Mouse (Mus musculus) hindbrain, postnatal 0 days (tissue): ENCODE measurements at regions not wholly inside any gene's neighbourhood (a gene's known extent, or its start where the extent isn't known, plus 50 kb on each side); places are given as distances from the start of the nearest gene placed in this dataset.

Experiments
- ATAC-seq: fragments of 200-750 bp; cut with Nextera tagmentation; 2 replicates; pipeline ENCODE4 v1.8.0; 2017; ENCODE audit warnings: mild to moderate bottlenecking, moderate TSS enrichment, moderate library complexity
- DNase-seq: peaks from one replicate; pipeline ENCODE4 v3.0.0-alpha.2; 2015; ENCODE audit warnings: low spot score
- H3K27ac ChIP-seq: fragments of 300-500 bp; sonication (generic); 2 replicates; pipeline ENCODE4 v1.5.1; 2014; ENCODE audit warnings: mild to moderate bottlenecking
- H3K27me3 ChIP-seq: fragments of 300-500 bp; sonication (generic); 2 replicates; pipeline ENCODE4 v1.6.1; 2014; ENCODE audit warnings: low read length, mixed read lengths; ENCODE audit not compliant: insufficient read depth
- H3K36me3 ChIP-seq: fragments of 300-500 bp; sonication (generic); 2 replicates; pipeline ENCODE4 v1.6.1; 2014; ENCODE audit warnings: low read length, mixed read lengths; ENCODE audit not compliant: insufficient read depth
- H3K4me1 ChIP-seq: fragments of 300-500 bp; sonication (generic); 2 replicates; pipeline ENCODE4 v1.6.1; 2014; ENCODE audit warnings: antibody characterized with exemption, low read length, mixed read lengths; ENCODE audit not compliant: insufficient read depth
- H3K4me2 ChIP-seq: fragments of 300-500 bp; sonication (generic); 2 replicates; pipeline ENCODE4 v1.6.1; 2014; ENCODE audit warnings: low read depth, mild to moderate bottlenecking, low read length, moderate library complexity, mixed read lengths
- H3K4me3 ChIP-seq: fragments of 300-500 bp; sonication (generic); 2 replicates; pipeline ENCODE4 v1.5.1; 2014; ENCODE audit warnings: low read length
- H3K9ac ChIP-seq: fragments of 300-500 bp; sonication (generic); replicated peaks from 2 replicates; pipeline ENCODE4 v1.6.1; 2014; ENCODE audit warnings: mild to moderate bottlenecking, low read length, moderate library complexity, mixed read lengths
- H3K9me3 ChIP-seq: fragments of 300-500 bp; sonication (generic); 2 replicates; pipeline ENCODE4 v1.6.1; 2016; ENCODE audit warnings: low read length, mixed read lengths
- CTCF ChIP-seq: IDR thresholded peaks from 2 replicates; pipeline ENCODE4 v1.5.1; 2016; ENCODE audit warnings: antibody characterized with exemption, control low read depth, low read depth
- WGBS: fragments of 180-500 bp; shearing (Covaris S2); extraction: QIAGEN DNeasy Blood & Tissue Kit; methylation state at CpG from one replicate; pipeline ENCODE4 v1.1.7; 2014; 5-methylcytosine and 5-hydroxymethylcytosine counted together

- WGBS, result 31% methylated on average over 2 of the region's 2 CpGs
- H3K27me3 ChIP-seq, result no peaks in the 10 kb centered on the region
Observed at GRCm38 (mm10) chr10:37813026-37813425, 674.3 kb upstream of the Marcks start.

GRCm38 (mm10) chr10:37812405-37812851, 673.7 kb upstream of the Marcks start:
- ATAC-seq (peak; percentile 87), DNase-seq (peak; percentile 77)
- no peak overlapping the region for H3K4me3 ChIP-seq
- WGBS, result 9% methylated on average over 3 of the region's 3 CpGs
- TF ChIP-seq CTCF, result no peak
- H3K9ac ChIP-seq, result no peak overlapping the region
- H3K9me3 ChIP-seq, result no peaks in the 10 kb centered on the region
- no peaks in the 10 kb centered on the region for H3K4me1 ChIP-seq
- 0 out of 2 replicates have a peak overlapping the region, but pooled peaks have one; percentile 52 for H3K27ac ChIP-seq
- H3K36me3 ChIP-seq, result no peaks in the 10 kb centered on the region
- H3K4me2 ChIP-seq, result no peak overlapping the region
- no peaks in the 10 kb centered on the region for H3K27me3 ChIP-seq

More at GRCm38 (mm10) chr10:37813026-37813425, 674.3 kb upstream of the Marcks start:
- H3K4me1 ChIP-seq, result no peaks in the 10 kb centered on the region
- no peak overlapping the region for H3K4me3 ChIP-seq
- no peak for TF ChIP-seq CTCF
- no peak for ATAC-seq
- H3K27ac ChIP-seq, result peak overlapping the region; percentile 52; the same call in 1 of the 2 replicates
- H3K9me3 ChIP-seq, result no peaks in the 10 kb centered on the region
- no peaks in the 10 kb centered on the region for H3K36me3 ChIP-seq
- no peak overlapping the region for H3K9ac ChIP-seq
- no peak for DNase-seq
- H3K4me2 ChIP-seq, result no peak overlapping the region

- no peak overlapping the region for H3K4me2 ChIP-seq
- no peaks in the 10 kb centered on the region for H3K9me3 ChIP-seq
- no peaks in the 10 kb centered on the region for H3K36me3 ChIP-seq
- H3K27ac ChIP-seq, result peak overlapping the region; percentile 32; the same call in 1 of the 2 replicates
- no peak for TF ChIP-seq CTCF
- H3K4me3 ChIP-seq, result no peak overlapping the region
- no peaks in the 10 kb centered on the region for H3K27me3 ChIP-seq
- ATAC-seq (no peak), DNase-seq (no peak)
- H3K9ac ChIP-seq, result no peak overlapping the region
- no peaks in the 10 kb centered on the region for H3K4me1 ChIP-seq
- WGBS, result 74% methylated on average over 5 of the region's 5 CpGs
Observed at GRCm38 (mm10) chr10:37811789-37812188, 673.1 kb upstream of the Marcks start.

GRCm38 (mm10) chr10:37803225-37803805, 664.6 kb upstream of the Marcks start:
- TF ChIP-seq CTCF, result no peak
- Histone ChIP-seq H3K27ac (no peak overlapping the region), H3K4me2 (no peak overlapping the region), H3K27me3 (no peaks in the 10 kb centered on the region), H3K36me3 (no peaks in the 10 kb centered on the region), H3K9me3 (no peaks in the 10 kb centered on the region), H3K4me3 (no peak overlapping the region), H3K9ac (no peak overlapping the region), H3K4me1 (no peaks in the 10 kb centered on the region)
- 38% methylated on average over 4 of the region's 4 CpGs for WGBS
- DNase-seq (peak; percentile 32), ATAC-seq (no peak)

- no peak for ATAC-seq
Observed at GRCm38 (mm10) chr10:37799397-37799796, 660.7 kb upstream of the Marcks start.

GRCm38 (mm10) chr10:37798285-37798684, 659.6 kb upstream of the Marcks start:
- no peaks in the 10 kb centered on the region for H3K9me3 ChIP-seq
- no peaks in the 10 kb centered on the region for H3K4me1 ChIP-seq
- H3K27ac ChIP-seq, result no peak overlapping the region
- no peak overlapping the region for H3K9ac ChIP-seq
- ATAC-seq (no peak), DNase-seq (no peak)
- H3K4me2 ChIP-seq, result no peak overlapping the region
- TF ChIP-seq CTCF, result no peak
- H3K4me3 ChIP-seq, result no peak overlapping the region
- H3K36me3 ChIP-seq, result no peaks in the 10 kb centered on the region
- no peaks in the 10 kb centered on the region for H3K27me3 ChIP-seq

More at GRCm38 (mm10) chr10:37799397-37799796, 660.7 kb upstream of the Marcks start:
- no peak overlapping the region for H3K9ac ChIP-seq
- H3K27ac ChIP-seq, result no peak overlapping the region
- DNase-seq, result no peak
- H3K36me3 ChIP-seq, result no peaks in the 10 kb centered on the region
- no peaks in the 10 kb centered on the region for H3K9me3 ChIP-seq
- no peak for TF ChIP-seq CTCF
- 88% methylated on average over 2 of the region's 2 CpGs for WGBS
- no peak overlapping the region for H3K4me2 ChIP-seq
- no peaks in the 10 kb centered on the region for H3K27me3 ChIP-seq
- no peak overlapping the region for H3K4me3 ChIP-seq
- no peaks in the 10 kb centered on the region for H3K4me1 ChIP-seq

- no peak overlapping the region for H3K4me3 ChIP-seq
- H3K36me3 ChIP-seq, result no peaks in the 10 kb centered on the region
- no peak for ATAC-seq
- no peaks in the 10 kb centered on the region for H3K9me3 ChIP-seq
- no peak overlapping the region for H3K4me2 ChIP-seq
- H3K27me3 ChIP-seq, result no peaks in the 10 kb centered on the region
- no peaks in the 10 kb centered on the region for H3K4me1 ChIP-seq
- DNase-seq, result no peak
- H3K27ac ChIP-seq, result no peak overlapping the region
- 57% methylated on average over 5 of the region's 5 CpGs for WGBS
- no peak overlapping the region for H3K9ac ChIP-seq
- TF ChIP-seq CTCF, result no peak
Observed at GRCm38 (mm10) chr10:37797701-37798100, 659.0 kb upstream of the Marcks start.
